Mouse (Mus musculus): Measurements from ENCODE around the gene Gm10722. TPM values are rescaled to one million over a fixed set of nuclear protein-coding genes. Genes with fewer than 3 reads are reported as not detected.

The Gm10722 gene
- polyA plus RNA-seq (2015; fragmentation: Nextera tagmentation; extraction: Ambion mirVana), result not detected in 2 replicates

GRCm38 (mm10) chr9:3000445-3000972 lies at the start of gene Gm10722:
Gm10722 (plus strand) TSS chr9:3000922.

GRCm38 (mm10) chr9:3002794-3003396 lies 2.2 kb downstream of the Gm10722 start, which contains the start of gene Gm11168:
Gm11168 (plus strand) TSS chr9:3003346.

GRCm38 (mm10) chr9:3012733-3013279 lies 12.1 kb downstream of the Gm10722 start, which contains the start of gene Gm10721:
Gm10721 (plus strand) TSS chr9:3013140.

DNA sequence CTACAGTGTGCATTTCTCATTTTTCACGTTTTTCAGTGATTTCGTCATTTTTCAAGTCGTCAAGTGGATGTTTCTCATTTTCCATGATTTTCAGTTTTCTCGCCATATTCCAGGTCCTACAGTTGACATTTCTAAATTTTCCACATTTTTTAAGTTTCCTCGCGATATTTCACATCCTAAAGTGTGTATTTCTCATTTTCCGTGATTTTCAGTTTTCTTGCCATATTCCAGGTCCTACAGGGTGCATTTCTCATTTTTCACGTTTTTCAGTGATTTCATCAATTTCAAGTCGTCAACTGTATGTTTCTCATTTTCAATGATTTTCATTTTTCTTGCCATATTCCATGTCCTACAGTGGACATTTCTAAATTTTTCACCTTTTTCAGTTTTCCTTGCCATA lies 14.6 kb downstream of the Gm10722 start, which contains the start of gene Gm10720:
Gm10720 (plus strand) TSS at position 301 of the 400 bp plus-strand sequence.

DNA sequence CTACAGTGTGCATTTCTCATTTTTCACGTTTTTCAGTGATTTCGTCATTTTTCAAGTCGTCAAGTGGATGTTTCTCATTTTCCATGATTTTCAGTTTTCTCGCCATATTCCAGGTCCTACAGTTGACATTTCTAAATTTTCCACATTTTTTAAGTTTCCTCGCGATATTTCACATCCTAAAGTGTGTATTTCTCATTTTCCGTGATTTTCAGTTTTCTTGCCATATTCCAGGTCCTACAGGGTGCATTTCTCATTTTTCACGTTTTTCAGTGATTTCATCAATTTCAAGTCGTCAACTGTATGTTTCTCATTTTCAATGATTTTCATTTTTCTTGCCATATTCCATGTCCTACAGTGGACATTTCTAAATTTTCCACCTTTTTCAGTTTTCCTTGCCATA lies 16.4 kb downstream of the Gm10722 start, which contains the start of gene Gm10719:
Gm10719 (plus strand) TSS at position 301 of the 400 bp plus-strand sequence.

GRCm38 (mm10) chr9:3023312-3023984 lies 22.7 kb downstream of the Gm10722 start, which contains the start of gene Gm10718:
Gm10718 (plus strand) TSS chr9:3023547.

GRCm38 (mm10) chr9:3024912-3025467 lies 24.3 kb downstream of the Gm10722 start, which contains the start of gene Gm10717:
Gm10717 (plus strand) TSS chr9:3025417.

GRCm38 (mm10) chr9:3034299-3034698 lies 33.6 kb downstream of the Gm10722 start, which contains the start of gene Gm17535:
Gm17535 (plus strand) TSS chr9:3034599.

DNA sequence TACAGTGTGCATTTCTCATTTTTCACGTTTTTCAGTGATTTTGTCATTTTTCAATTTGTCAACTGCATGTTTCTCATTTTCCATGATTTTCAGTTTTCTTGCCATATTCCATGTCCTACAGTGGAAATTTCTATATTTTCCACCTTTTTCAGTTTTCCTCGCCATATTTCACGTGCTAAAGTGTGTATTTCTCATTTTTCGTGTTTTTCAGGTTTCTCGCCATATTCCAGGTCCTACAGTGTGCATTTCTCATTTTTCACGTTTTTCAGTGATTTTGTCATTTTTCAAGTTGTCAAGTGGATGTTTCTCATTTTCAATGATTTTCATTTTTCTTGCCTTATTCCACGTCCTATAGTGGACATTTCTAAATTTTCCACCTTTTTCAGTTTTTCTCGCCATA lies 35.9 kb downstream of the Gm10722 start, which contains the start of gene Gm10715:
Gm10715 (plus strand) TSS at position 301 of the 400 bp plus-strand sequence.

Small RNAs within 50 kb of the gene (microRNA-seq; reads per million reads assigned to microRNA genes)
- 0 reads per million in 2 experiments for gene Mir101c

Other genes with a start within 250 kb of the Gm10722 start
- not detected in 2 replicates for gene Gm11168, start 2.4 kb downstream of the Gm10722 start, polyA plus RNA-seq (2015; fragmentation: Nextera tagmentation; extraction: Ambion mirVana)
- gene Gm10721, start 12.2 kb downstream of the Gm10722 start, polyA plus RNA-seq (2015; fragmentation: Nextera tagmentation; extraction: Ambion mirVana), result not detected in 2 replicates
- not detected in 2 replicates for gene Gm10720, start 14.7 kb downstream of the Gm10722 start, polyA plus RNA-seq (2015; fragmentation: Nextera tagmentation; extraction: Ambion mirVana)
- not detected in 2 replicates for gene Gm10719, start 16.5 kb downstream of the Gm10722 start, polyA plus RNA-seq (2015; fragmentation: Nextera tagmentation; extraction: Ambion mirVana)
- 0.50 and 0.74 TPM in 2 replicates for gene Gm10718, start 22.6 kb downstream of the Gm10722 start, polyA plus RNA-seq (2015; fragmentation: Nextera tagmentation; extraction: Ambion mirVana)
- gene Gm10717, start 24.5 kb downstream of the Gm10722 start, polyA plus RNA-seq (2015; fragmentation: Nextera tagmentation; extraction: Ambion mirVana), result not detected in 2 replicates
- gene Gm17535, start 33.7 kb downstream of the Gm10722 start, polyA plus RNA-seq (2015; fragmentation: Nextera tagmentation; extraction: Ambion mirVana), result not detected in 2 replicates
- not detected in 2 replicates for gene Gm10715, start 36.0 kb downstream of the Gm10722 start, polyA plus RNA-seq (2015; fragmentation: Nextera tagmentation; extraction: Ambion mirVana)

All from skeletal muscle tissue, postnatal 0 days (tissue).